Mouse (Mus musculus): ENCODE results near the gene 1500011B03Rik. TPM values are rescaled to one million over a fixed set of nuclear protein-coding genes. Genes with fewer than 3 reads are reported as not detected.

Gene 1500011B03Rik
- total RNA-seq, 2 experiments from 2014 or later: 144 to 161 TPM

GRCm38 (mm10) chr5:114795653-114796052 is 27.6 kb downstream of the 1500011B03Rik start:
- Histone ChIP-seq H3K27ac (no peak overlapping the region), H3K4me3 (no peak overlapping the region)
- TF ChIP-seq CTCF (IDR thresholded peaks at IDR 0.05): no peak
- DNase-seq (ENCODE audit: extremely low spot score in 1 of 2, low spot score in 2 of 2): no peak
- intact Hi-C loops (cut with DNase I): no loop called here

GRCm38 (mm10) chr5:114795231-114795630 is 28.0 kb downstream of the 1500011B03Rik start:
- H3K4me3 ChIP-seq: no peak overlapping the region
- intact Hi-C loops (cut with DNase I): no loop called here
- H3K27ac ChIP-seq: no peak overlapping the region; the same call in 1 of the 2 replicates
- no peak for TF ChIP-seq CTCF (IDR thresholded peaks at IDR 0.05)
- DNase-seq (ENCODE audit: extremely low spot score in 1 of 2, low spot score in 2 of 2): no peak

GRCm38 (mm10) chr5:114794609-114795008 is 28.7 kb downstream of the 1500011B03Rik start:
- intact Hi-C loops (cut with DNase I): no loop called here
- H3K4me3 ChIP-seq: no peak overlapping the region
- TF ChIP-seq CTCF (IDR thresholded peaks at IDR 0.05): no peak
- H3K27ac ChIP-seq: peak overlapping the region; percentile 28; the same call in 1 of the 2 replicates
- no peak for DNase-seq (ENCODE audit: extremely low spot score in 1 of 2, low spot score in 2 of 2)

GRCm38 (mm10) chr5:114793317-114793716 is 30.0 kb downstream of the 1500011B03Rik start:
- no peak for TF ChIP-seq CTCF (IDR thresholded peaks at IDR 0.05)
- H3K4me3 ChIP-seq: no peak overlapping the region
- no peak for DNase-seq (ENCODE audit: extremely low spot score in 1 of 2, low spot score in 2 of 2)
- H3K27ac ChIP-seq: peak overlapping the region; percentile 47
- intact Hi-C loops (cut with DNase I): no loop called here

GRCm38 (mm10) chr5:114785196-114785595 is 38.1 kb downstream of the 1500011B03Rik start:
- TF ChIP-seq CTCF (IDR thresholded peaks at IDR 0.05): no peak
- DNase-seq (ENCODE audit: extremely low spot score in 1 of 2, low spot score in 2 of 2): no peak
- Histone ChIP-seq H3K27ac (no peak overlapping the region; the same call in 1 of the 2 replicates), H3K4me3 (no peak overlapping the region)
- intact Hi-C loops (cut with DNase I): no loop called here

- TF ChIP-seq CTCF (IDR thresholded peaks at IDR 0.05): no peak
- DNase-seq (ENCODE audit: extremely low spot score in 1 of 2, low spot score in 2 of 2): no peak
- Histone ChIP-seq H3K4me3 (no peak overlapping the region), H3K27ac (0 out of 2 replicates have a peak overlapping the region, but pooled peaks have one; percentile 38)
- intact Hi-C loops (cut with DNase I): no loop called here
Observed at GRCm38 (mm10) chr5:114784622-114785165, 38.6 kb downstream of the 1500011B03Rik start.

GRCm38 (mm10) chr5:114783405-114784163 is 39.7 kb downstream of the 1500011B03Rik start:
- TF ChIP-seq CTCF (IDR thresholded peaks at IDR 0.05): no peak
- intact Hi-C loops (cut with DNase I): no loop called here
- Histone ChIP-seq H3K4me3 (no peak overlapping the region), H3K27ac (no peak overlapping the region)
- DNase-seq (ENCODE audit: extremely low spot score in 1 of 2, low spot score in 2 of 2): no peak

GRCm38 (mm10) chr5:114782991-114783390 is 40.3 kb downstream of the 1500011B03Rik start:
- Histone ChIP-seq H3K4me3 (no peak overlapping the region), H3K27ac (no peak overlapping the region)
- intact Hi-C loops (cut with DNase I): no loop called here
- no peak for TF ChIP-seq CTCF (IDR thresholded peaks at IDR 0.05)
- no peak for DNase-seq (ENCODE audit: extremely low spot score in 1 of 2, low spot score in 2 of 2)

GRCm38 (mm10) chr5:114780912-114781311 is 42.4 kb downstream of the 1500011B03Rik start:
- no peak for TF ChIP-seq CTCF (IDR thresholded peaks at IDR 0.05)

GRCm38 (mm10) chr5:114779956-114780489 is 43.2 kb downstream of the 1500011B03Rik start:
- Histone ChIP-seq H3K27ac (no peak overlapping the region), H3K4me3 (no peak overlapping the region)
- intact Hi-C loops (cut with DNase I): no loop called here
- TF ChIP-seq CTCF (IDR thresholded peaks at IDR 0.05): no peak
- no peak for DNase-seq (ENCODE audit: extremely low spot score in 1 of 2, low spot score in 2 of 2)

More at GRCm38 (mm10) chr5:114780912-114781311, 42.4 kb downstream of the 1500011B03Rik start:
- Histone ChIP-seq H3K4me3 (no peak overlapping the region), H3K27ac (no peak overlapping the region)
- intact Hi-C loops (cut with DNase I): no loop called here
- no peak for DNase-seq (ENCODE audit: extremely low spot score in 1 of 2, low spot score in 2 of 2)

GRCm38 (mm10) chr5:114776174-114776573 is 47.1 kb downstream of the 1500011B03Rik start:
- intact Hi-C loops (cut with DNase I): no loop called here
- Histone ChIP-seq H3K27ac (no peak overlapping the region), H3K4me3 (peak overlapping the region; percentile 96)
- no peak for DNase-seq (ENCODE audit: extremely low spot score in 1 of 2, low spot score in 2 of 2)
- TF ChIP-seq CTCF (IDR thresholded peaks at IDR 0.05): no peak

All from left cerebral cortex, adult 2 months (tissue).